Mouse (Mus musculus): ENCODE results near the gene Cx3cr1. TPM values are rescaled to one million over a fixed set of nuclear protein-coding genes. Genes with fewer than 3 reads are reported as not detected.

Gene Cx3cr1
- polyA plus RNA-seq, 1 experiment from 2014 or later = 8.9 TPM

DNA sequence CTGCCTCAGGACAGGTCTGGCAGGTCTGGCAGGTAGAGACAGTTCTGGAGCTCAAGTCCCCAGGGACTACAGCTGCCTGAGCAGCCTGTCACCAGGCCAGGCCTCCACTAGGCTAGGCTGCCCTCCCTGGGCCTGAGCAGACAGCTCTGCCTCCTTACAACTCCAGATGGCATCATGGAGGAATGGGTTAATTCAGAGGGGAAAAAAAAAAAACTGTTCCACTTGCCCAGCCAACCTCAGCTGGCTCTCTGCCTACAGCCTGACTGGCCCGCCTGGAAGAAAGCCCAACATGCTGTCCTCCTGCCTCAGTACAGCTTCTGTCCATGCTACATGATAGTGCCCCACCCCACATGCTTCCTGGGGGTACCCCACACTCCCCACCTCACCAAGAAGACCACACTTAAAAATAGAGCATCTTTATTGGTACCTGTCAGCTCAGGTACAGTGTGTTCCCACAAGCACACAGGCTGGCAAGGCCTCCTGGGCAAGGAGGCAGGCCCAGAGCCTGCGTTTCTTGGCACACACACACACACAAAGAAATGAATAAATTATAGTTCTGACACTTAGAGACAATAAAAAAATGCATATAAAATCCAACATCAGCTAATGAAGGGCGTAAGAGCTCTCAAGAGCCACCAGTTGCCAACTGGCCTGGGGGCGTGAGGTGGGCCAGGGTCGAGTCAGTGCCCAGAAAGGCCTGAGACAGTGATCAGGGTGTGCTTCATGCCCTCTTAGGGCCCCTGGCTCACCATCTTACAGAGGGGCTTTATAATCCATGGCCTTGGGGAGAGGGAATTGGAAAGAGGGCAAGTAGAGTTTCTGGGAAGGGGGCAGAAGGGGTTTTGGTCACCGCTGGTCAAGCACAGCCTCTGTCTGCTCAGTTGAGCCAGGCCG is 98.7 kb downstream of the Cx3cr1 start:
- Histone ChIP-seq H3K9ac (0 out of 2 replicates have a peak overlapping the region, but pooled peaks have one; percentile 22), H3K27ac (peak overlapping the region; percentile 5; the same call in 1 of the 2 replicates)

DNA sequence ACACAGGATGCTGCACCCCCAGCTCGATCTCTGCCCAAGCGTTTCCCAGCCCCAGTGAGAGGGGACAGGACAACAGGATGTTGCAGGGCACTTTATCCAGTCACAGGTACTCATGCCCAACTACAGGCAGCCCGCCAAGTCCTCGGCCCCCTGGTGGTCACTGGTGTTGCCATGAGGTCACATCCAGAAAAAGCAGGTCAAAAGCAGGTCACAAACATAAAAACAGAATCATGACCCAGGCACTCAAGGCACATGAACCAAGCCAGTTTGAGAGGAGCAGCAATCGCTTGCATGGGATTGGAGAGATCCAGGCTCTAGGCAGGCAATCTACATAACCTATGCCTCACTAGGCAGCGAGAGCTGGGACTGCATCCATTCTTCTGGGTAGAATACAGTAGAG is 99.5 kb downstream of the Cx3cr1 start:
- H3K27me3 ChIP-seq = no peaks in the 10 kb centered on the region
- no peak for ATAC-seq (ENCODE audit: insufficient number of reproducible peaks, insufficient read depth, low FRiP score, low TSS enrichment, low read depth)
- no peaks in the 10 kb centered on the region for H3K9me3 ChIP-seq
- no peak overlapping the region for H3K4me2 ChIP-seq
- no peak overlapping the region for H3K4me3 ChIP-seq
- peaks cover 32% of the 10 kb centered on the region for H3K36me3 ChIP-seq
- H3K9ac ChIP-seq = no peak overlapping the region
- 50% methylated on average over 6 of the region's 6 CpGs for WGBS
- no peak overlapping the region; the same call in 1 of the 2 replicates for H3K27ac ChIP-seq
- H3K4me1 ChIP-seq = peaks cover 12% of the 10 kb centered on the region

More for the DNA sequence above, 98.7 kb downstream of the Cx3cr1 start:
- ATAC-seq (ENCODE audit: insufficient number of reproducible peaks, insufficient read depth, low FRiP score, low TSS enrichment, low read depth) = no peak
- Histone ChIP-seq H3K4me1 (peaks cover 12% of the 10 kb centered on the region), H3K27me3 (no peaks in the 10 kb centered on the region), H3K4me2 (no peak overlapping the region), H3K9me3 (no peaks in the 10 kb centered on the region), H3K4me3 (no peak overlapping the region), H3K36me3 (peaks cover 32% of the 10 kb centered on the region)
- WGBS = 80% methylated on average over 7 of the region's 7 CpGs

DNA sequence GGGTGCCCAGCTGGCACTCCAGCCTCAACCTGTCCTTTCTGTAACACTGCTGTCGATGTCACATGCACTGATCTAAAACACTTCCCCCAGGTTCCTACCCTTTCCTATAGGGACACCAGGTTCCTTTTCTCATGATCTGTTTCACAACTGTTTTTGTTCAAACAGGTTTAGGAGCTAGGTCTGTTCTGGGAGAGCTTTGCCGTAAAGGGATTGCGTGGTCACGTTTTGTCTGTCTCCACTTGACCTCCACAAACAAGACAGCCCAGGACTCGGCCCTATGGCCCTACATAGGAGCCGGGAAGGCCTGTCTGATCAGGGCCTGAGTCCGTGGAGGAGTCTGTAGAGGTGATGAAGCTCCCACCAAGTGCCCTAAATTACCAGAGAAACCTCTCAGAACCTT is 99.9 kb downstream of the Cx3cr1 start:
- Histone ChIP-seq H3K4me2 (no peak overlapping the region), H3K36me3 (peaks cover 32% of the 10 kb centered on the region), H3K4me1 (peaks cover 12% of the 10 kb centered on the region), H3K9me3 (no peaks in the 10 kb centered on the region), H3K27me3 (no peaks in the 10 kb centered on the region), H3K9ac (no peak overlapping the region), H3K4me3 (no peak overlapping the region), H3K27ac (no peak overlapping the region)
- 83% methylated on average over 7 of the region's 7 CpGs for WGBS
- no peak for ATAC-seq (ENCODE audit: insufficient number of reproducible peaks, insufficient read depth, low FRiP score, low TSS enrichment, low read depth)

DNA sequence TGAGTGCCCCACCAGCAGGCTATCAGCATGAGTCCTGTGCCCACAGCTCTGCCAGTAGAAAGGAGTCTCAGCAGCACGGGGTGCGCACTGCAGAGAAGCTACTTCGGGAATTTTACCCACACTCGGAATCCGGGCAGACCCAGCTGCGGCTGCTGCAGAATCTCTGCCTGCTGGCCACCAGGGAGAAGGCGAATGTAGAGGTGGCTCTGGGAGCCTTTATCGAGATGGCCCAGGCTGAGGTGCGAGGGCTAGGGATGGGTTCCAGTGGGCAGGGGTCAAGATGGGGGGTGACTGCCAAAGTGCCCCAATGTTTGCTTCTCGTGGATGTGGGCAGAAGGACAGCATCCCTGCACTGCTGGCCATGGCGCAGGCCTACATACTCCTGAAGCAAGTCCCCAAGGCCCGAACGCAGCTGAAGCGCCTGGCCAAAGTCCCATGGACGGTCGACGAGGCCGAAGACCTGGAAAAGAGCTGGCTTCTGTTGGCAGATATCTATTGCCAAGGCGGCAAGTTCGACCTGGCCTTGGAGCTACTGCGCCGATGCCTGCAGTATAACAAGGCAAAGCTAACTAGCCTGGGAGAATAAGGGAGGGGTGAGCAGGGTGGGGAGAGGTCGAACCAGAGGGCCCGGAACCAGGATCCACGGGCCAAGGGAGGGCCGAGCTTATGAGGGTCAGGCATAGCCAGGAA is 103.3 kb downstream of the Cx3cr1 start:
- Histone ChIP-seq H3K4me1 (peaks cover 23% of the 10 kb centered on the region), H3K9ac (no peak overlapping the region), H3K27me3 (no peaks in the 10 kb centered on the region), H3K4me3 (no peak overlapping the region), H3K9me3 (no peaks in the 10 kb centered on the region), H3K4me2 (no peak overlapping the region), H3K36me3 (0 out of 2 replicates have a peak, but pooled peaks cover 2% of the 10 kb centered on the region), H3K27ac (no peak overlapping the region)
- no peak for ATAC-seq (ENCODE audit: insufficient number of reproducible peaks, insufficient read depth, low FRiP score, low TSS enrichment, low read depth)
- WGBS = 89% methylated on average over 26 of the region's 26 CpGs

DNA sequence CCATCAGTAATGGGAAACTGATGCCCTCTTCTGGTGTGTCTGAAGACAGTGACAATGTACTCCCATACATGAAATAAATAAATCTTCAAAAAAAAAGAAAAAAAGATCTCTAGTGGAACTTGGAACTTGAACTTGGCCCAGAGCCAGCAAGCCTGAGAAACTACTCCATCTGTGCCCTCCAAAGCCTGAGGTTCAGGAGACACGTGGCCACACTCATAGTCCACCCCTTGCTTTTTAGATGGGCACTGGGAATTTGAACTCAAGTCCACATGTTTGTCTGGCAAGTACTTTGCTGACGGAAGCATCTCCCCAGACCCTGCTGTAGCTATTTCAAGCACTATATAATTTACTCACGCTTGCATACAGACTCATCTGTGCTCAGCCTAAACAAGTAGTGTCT is 104.5 kb downstream of the Cx3cr1 start:
- no peak overlapping the region for H3K9ac ChIP-seq
- no peak overlapping the region for H3K4me3 ChIP-seq
- H3K36me3 ChIP-seq = no peaks in the 10 kb centered on the region
- peaks cover 12% of the 10 kb centered on the region for H3K4me1 ChIP-seq
- H3K4me2 ChIP-seq = no peak overlapping the region
- no peaks in the 10 kb centered on the region for H3K27me3 ChIP-seq
- WGBS = 72% methylated on average over 3 of the region's 3 CpGs
- ATAC-seq (ENCODE audit: insufficient number of reproducible peaks, insufficient read depth, low FRiP score, low TSS enrichment, low read depth) = no peak
- no peak overlapping the region for H3K27ac ChIP-seq
- no peaks in the 10 kb centered on the region for H3K9me3 ChIP-seq

DNA sequence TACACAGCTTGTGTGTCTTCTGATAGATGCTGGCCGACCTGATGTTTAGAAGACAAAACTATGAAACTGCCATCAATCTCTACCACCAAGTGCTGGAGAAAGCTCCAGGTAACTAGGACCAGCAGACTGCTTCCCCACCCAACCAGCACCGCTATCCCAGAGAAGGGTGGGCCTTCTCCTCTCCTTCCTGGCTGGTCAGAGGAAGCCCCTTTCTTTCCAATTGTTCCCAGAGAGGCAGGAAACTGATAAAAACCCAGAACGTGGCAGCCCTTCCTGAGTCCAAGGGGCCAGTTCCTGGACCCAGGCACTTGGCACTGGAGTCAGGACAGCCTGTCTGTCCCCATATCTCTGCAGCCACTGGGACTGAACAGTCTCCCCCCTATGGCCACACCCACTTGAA is 105.5 kb downstream of the Cx3cr1 start:
- Histone ChIP-seq H3K27me3 (no peaks in the 10 kb centered on the region), H3K36me3 (no peaks in the 10 kb centered on the region), H3K4me2 (no peak overlapping the region), H3K4me1 (peaks cover 12% of the 10 kb centered on the region), H3K27ac (no peak overlapping the region), H3K9me3 (no peaks in the 10 kb centered on the region), H3K4me3 (no peak overlapping the region), H3K9ac (no peak overlapping the region)
- ATAC-seq (ENCODE audit: insufficient number of reproducible peaks, insufficient read depth, low FRiP score, low TSS enrichment, low read depth) = no peak
- WGBS = 75% methylated on average over 3 of the region's 3 CpGs

DNA sequence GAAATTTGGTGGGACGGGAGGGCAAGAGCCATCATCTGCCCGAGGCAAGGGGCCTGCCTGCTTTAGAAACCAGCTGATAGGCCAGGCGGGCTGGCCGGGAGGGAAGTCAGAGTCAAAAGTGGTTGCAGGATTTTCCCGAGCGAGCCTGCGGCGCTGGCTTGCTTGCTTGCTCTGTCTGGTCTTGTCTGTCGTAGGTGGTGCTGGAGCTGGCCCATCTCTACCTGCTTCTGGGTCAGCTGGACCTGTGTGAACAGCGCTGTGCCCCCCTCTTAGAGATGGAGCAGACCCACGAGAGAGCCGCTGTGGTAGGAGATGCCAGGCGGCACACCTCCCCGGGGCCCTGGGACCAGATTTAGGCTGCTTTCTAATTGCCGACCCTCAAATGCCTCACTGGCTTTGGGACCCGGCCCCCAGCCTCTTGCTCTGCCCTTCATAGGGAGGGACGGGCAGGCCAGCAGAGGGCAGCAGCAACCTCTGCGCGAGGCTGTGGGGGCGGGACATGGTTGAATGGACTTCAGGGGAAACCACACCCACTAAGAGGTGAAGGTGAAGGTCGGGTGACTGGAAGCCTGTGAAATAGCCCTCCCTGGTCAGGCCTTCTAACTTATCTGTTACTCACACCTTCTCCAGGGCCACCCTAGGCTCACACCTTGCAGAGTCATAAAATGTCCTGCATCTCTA is 106.6 kb downstream of the Cx3cr1 start:
- H3K4me1 ChIP-seq = peaks cover 12% of the 10 kb centered on the region
- no peak for ATAC-seq (ENCODE audit: insufficient number of reproducible peaks, insufficient read depth, low FRiP score, low TSS enrichment, low read depth)
- H3K9ac ChIP-seq = peak overlapping the region; percentile 46; the same call in 1 of the 2 replicates
- H3K4me3 ChIP-seq = no peak overlapping the region
- no peaks in the 10 kb centered on the region for H3K27me3 ChIP-seq
- H3K36me3 ChIP-seq = no peaks in the 10 kb centered on the region
- H3K9me3 ChIP-seq = no peaks in the 10 kb centered on the region
- no peak overlapping the region for H3K27ac ChIP-seq
- H3K4me2 ChIP-seq = peak overlapping the region; percentile 47
- WGBS = 7% methylated on average over 21 of the region's 21 CpGs

DNA sequence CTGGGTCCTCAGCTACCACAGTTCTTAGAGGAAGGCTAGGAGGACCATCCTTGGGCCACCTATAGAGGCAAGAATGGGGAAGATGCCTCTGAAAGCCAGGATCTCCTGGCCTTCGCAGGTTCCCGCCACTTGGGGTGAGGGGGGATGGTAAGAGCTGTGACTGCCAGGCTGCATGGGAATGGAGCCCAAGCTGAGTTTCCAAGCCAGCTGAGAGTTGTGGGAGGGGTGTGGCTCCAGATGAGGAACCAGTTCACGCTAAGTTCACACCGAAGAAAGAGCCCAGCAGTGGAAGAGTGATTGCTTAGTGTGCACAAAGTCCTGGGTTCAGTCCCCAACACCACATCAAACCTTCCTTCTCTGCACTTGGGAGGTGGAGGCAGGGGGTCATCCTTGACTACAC is 107.5 kb downstream of the Cx3cr1 start:
- ATAC-seq (ENCODE audit: insufficient number of reproducible peaks, insufficient read depth, low FRiP score, low TSS enrichment, low read depth) = no peak
- Histone ChIP-seq H3K4me1 (peaks cover 12% of the 10 kb centered on the region), H3K4me2 (no peak overlapping the region), H3K9ac (no peak overlapping the region), H3K36me3 (no peaks in the 10 kb centered on the region), H3K4me3 (no peak overlapping the region), H3K27ac (no peak overlapping the region), H3K9me3 (no peaks in the 10 kb centered on the region), H3K27me3 (no peaks in the 10 kb centered on the region)
- 72% methylated on average over 4 of the region's 4 CpGs for WGBS

DNA sequence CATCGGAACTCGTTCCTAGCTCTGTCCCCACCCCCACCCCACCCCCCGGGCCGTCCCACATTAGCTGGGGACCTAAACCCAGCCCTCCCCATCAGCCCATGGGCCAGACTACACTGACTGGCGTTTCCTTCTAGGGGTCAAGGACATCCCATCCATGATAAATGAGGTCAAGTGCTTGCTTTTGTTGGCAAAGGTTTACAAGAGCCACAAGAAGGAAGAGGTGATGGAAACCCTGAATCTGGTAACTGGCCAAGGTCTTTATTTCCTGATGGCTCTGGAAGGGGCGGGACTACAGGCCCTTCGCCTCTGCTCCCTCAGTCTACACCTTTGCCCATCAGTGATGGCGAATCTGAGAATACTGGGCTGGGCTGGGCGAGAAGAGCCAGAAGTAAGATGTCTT is 110.8 kb downstream of the Cx3cr1 start:
- Histone ChIP-seq H3K9me3 (no peaks in the 10 kb centered on the region), H3K36me3 (no peaks in the 10 kb centered on the region), H3K9ac (no peak overlapping the region), H3K4me3 (no peak overlapping the region), H3K4me2 (no peak overlapping the region), H3K4me1 (peaks cover 12% of the 10 kb centered on the region), H3K27me3 (no peaks in the 10 kb centered on the region), H3K27ac (no peak overlapping the region)
- WGBS = 86% methylated on average over 9 of the region's 9 CpGs
- ATAC-seq (ENCODE audit: insufficient number of reproducible peaks, insufficient read depth, low FRiP score, low TSS enrichment, low read depth) = no peak

DNA sequence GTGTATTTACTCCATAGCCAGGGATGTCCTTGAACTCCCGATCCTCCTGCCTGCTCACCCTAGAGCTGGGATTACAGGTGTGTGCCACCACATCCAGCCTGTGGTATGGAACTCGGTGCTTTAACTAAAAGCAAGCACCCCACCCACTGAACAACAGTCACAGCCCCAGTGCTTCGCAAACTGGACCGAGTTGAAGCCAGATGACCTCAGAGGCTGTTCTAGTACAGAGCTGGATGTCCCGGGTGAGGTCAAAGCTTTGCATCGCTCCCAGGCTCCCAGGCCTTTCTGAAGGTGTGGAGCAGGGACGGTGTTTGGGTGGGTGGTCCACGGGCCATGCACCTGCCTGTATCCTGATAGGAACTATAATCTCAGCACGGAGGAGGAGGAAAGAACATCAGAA is 118.3 kb downstream of the Cx3cr1 start:
- Histone ChIP-seq H3K27me3 (no peaks in the 10 kb centered on the region), H3K9me3 (no peaks in the 10 kb centered on the region), H3K4me1 (peaks cover 4% of the 10 kb centered on the region; the same call in 1 of the 2 replicates), H3K27ac (no peak overlapping the region), H3K4me3 (no peak overlapping the region), H3K4me2 (no peak overlapping the region), H3K36me3 (no peaks in the 10 kb centered on the region), H3K9ac (no peak overlapping the region)
- no peak for ATAC-seq (ENCODE audit: insufficient number of reproducible peaks, insufficient read depth, low FRiP score, low TSS enrichment, low read depth)
- WGBS = 85% methylated on average over 9 of the region's 9 CpGs

DNA sequence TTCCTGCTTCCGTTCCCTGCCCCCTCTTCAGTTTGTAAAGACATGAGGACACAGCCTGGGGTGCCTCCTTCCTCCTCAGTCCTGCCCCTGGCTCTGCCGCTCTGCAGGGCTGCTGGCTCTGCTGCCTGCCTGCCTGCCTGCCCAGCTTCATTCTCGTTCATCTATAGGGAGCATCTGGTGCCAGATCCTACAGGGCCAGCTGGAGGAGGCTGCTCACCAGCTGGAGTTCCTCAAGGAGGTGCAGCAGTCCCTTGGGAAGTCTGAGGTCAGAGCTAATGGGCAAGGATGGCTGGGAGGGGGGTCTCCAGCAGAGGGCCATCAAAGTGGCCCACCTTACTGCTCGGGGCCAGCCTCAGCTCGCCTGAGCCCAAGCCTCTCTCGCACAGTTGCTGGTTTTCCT is 119.2 kb downstream of the Cx3cr1 start:
- 45% methylated on average over 6 of the region's 6 CpGs for WGBS
- H3K9ac ChIP-seq = no peak overlapping the region
- H3K4me3 ChIP-seq = no peak overlapping the region
- no peak overlapping the region for H3K27ac ChIP-seq
- H3K27me3 ChIP-seq = no peaks in the 10 kb centered on the region
- no peak overlapping the region for H3K4me2 ChIP-seq
- ATAC-seq (ENCODE audit: insufficient number of reproducible peaks, insufficient read depth, low FRiP score, low TSS enrichment, low read depth) = no peak
- no peaks in the 10 kb centered on the region for H3K9me3 ChIP-seq
- H3K36me3 ChIP-seq = no peaks in the 10 kb centered on the region
- H3K4me1 ChIP-seq = peaks cover 4% of the 10 kb centered on the region; the same call in 1 of the 2 replicates
